Mouse (Mus musculus): ENCODE data around the gene Serpina12.

Serpina12 gene

GRCm38 (mm10) chr12:104003238-104003612, 41.0 kb downstream of the Serpina12 start:
- no peak for DNase-seq

GRCm38 (mm10) chr12:104002569-104003237, 41.5 kb downstream of the Serpina12 start:
- DNase-seq = no peak

DNA sequence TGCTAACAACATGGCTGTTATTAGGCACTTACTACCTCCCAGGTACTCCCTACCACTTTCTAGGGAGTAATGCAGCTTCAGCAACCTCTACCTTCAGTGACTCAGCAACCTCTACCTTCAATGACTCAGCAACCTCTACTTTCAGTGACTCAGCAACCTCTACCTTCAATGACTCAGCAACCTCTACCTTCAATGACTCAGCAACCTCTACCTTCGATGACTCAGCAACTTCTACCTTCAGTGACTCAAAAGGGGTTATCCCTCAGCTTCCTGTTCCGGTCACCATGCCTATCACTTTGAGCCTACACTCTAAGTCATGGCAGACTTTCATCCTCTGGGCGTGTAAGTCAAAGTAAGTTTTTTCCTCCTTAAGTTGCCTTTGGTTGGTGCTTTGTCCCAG, 43.6 kb downstream of the Serpina12 start:
- DNase-seq = no peak

DNA sequence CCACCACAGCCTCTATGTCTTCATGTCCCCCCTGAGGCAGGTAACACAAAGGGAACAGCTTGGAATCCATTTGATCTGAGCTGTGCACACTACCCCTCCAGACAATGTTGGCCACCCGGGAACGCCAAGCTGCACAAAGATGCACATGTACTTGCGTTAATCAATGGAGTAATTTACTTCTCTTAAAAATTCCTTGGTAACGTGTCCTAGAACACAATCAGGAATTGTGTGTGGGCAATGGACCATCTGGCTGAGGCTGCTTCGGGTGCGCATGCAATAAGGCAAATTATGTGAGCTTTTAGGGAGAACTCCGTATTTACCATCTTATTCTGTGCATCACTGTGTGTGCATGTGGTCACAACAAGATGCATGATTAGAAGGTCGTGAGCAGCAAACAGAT, 44.6 kb downstream of the Serpina12 start:
- no peak for DNase-seq

DNA sequence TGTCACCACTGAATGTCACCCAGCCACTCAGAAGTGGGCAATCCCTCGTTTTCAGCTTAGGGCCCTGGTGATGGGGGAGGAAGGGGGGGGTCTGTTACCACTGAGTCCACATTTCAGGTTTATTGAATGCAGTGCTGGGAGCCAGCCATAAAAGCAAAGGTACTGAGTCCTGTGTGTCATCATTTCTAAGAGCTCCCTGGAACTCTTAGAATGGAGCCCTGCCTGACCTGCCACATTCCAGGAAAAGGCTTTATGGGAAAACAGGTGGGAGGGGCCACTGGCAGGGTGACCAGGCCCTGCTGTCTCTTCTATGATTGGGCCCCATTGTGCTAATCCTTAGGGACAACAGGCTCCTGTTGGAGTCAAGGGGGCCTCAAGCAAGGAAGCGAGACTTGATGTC, 47.7 kb downstream of the Serpina12 start:
- DNase-seq = no peak

- DNase-seq = peak; percentile 74 to 81
Observed at GRCm38 (mm10) chr12:103995292-103996072, 48.8 kb downstream of the Serpina12 start.

DNA sequence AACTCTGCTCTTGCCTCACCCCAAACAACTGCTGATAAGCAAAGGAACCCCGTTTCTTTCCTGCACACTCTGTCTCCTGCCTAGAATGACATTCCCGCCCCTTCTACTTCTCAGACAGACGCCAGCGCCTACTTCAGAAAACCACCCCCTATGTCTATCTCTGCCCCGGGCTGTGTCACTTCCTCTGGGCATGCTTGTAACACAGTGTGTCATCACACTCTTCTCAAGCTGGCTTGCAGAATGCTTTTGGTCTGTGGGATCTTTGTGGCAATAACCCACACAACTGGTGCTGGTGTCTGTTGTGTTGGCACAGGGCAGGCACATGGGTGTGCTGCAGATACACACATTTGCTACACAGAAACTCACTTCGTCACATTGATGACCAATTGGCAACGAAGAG, 51.3 kb downstream of the Serpina12 start:
- no peak for DNase-seq

- DNase-seq = no peak
Observed at GRCm38 (mm10) chr12:103989857-103990256, 54.4 kb downstream of the Serpina12 start, which contains the start of gene Serpina11. TSS of gene Serpina11 (minus strand) at chr12:103989957.

GRCm38 (mm10) chr12:103989514-103989767, 54.8 kb downstream of the Serpina12 start:
- DNase-seq = no peak

DNA sequence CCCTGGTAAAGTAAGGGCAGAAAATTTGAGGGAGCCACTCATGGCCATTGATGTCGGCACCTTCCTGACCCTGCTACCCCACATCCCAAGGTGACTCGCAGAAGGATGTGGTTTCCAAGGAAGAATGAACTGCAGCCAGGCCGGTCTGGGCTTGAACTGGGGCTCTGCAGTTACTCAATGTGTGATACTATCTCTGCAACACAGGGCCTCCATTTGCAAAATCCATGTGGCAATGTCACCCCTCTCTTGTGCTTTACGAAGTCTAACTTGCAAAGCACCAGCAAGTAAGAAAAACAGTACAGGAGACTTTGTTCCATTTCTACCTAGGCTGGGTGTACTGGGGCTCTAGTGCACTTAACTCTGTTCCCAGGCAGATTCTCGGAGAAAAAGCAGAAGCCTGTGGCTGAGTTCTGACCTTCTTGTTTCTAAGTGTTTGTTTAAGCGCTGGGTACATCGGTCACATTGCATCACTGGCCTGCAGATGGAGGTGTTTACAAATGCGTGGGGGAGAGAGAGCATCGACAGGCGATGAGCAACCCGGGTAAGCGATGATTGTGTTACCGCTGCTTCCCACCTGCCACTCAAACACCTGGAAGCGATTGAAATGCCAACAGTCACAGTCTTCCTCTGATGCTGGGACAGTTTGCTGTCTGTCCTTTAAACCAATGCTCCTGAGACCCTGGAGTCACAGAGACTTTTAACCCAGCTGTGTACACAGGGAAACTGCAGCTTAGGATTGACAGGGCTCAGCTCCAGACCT, 55.3 kb downstream of the Serpina12 start:
- DNase-seq = no peak

DNA sequence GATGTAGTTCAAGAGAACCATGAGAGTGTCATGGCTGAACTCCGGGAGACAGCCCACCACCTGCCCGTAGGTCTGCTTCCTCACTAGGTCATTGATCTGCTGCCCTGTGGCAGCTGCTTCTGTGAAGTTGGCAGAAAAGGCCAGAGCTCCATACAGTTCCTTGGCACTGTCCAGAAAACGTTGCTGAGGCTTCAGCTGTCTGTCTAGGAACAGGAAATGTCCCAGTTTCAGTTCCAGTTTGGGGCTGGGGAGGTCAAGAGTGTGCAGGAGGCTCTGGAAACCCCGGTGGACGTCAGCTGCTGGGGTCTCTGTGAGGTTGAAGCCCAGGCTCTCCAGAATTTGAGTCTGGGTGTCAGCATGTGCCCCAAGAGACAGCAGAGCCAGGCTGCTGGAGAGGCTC, 58.4 kb downstream of the Serpina12 start:
- DNase-seq = no peak

DNA sequence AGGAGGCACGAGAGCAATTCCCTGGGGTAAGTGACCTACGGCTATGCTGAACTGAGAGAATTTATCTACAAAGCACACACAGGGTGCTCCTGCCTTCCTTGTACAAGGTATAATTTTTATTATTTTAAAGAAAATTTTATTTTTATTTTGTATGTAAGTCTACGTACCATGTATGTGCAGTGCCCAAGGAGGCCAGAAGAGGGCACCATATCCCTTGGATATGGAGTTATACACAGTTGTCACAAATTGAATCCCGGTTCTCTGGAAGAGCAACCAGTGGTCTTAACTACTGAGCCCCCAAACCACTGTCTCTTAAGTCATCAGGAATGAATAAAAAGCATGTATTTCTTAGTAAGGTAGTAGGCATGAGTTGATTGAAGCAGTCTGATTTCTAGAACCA, 59.3 kb downstream of the Serpina12 start:
- DNase-seq = peak; percentile 37 to 46

DNA sequence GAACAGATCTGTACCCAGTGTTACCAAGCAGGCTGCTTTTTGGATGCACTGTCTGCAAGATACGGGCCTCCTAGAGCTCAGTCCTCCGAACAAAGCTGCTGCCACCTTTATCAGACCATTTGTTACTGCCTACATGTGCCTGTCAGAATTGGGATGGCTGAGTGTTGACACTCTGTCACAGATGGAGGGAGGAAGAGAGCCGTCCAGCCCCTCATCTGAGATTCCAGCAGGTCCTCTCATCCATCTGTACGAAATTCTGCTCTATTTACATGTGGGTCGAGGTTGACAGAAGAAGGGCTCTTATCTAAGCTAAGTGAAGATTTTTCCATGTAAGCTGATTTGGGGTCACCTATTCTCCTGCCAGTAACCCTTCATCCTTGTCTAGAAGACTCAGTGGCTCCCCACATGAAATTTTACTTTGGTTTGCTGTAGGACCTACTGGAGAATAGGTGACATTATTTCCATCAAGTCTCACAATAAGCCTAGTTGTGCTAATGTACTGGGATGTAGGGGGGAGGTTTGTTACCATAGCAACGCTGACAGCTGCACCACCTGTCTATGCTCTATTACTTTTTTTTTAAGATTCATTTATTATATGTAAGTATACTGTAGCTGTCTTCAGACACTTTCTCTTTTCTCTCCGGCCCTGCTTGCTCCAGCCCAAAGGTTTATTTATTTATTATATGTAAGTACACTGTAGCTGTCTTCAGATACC, 62.4 kb downstream of the Serpina12 start:
- DNase-seq = no peak

Measured in cerebellum, postnatal 36 days (tissue).